Mouse (Mus musculus): ENCODE measurements around the gene AW822073. TPM values are rescaled to one million over a fixed set of nuclear protein-coding genes. Genes with fewer than 3 reads are reported as not detected.

AW822073 gene
- total RNA-seq, 1 experiment from 2014 or later = not detected

Other genes with a start within 250 kb of the AW822073 start
- gene Duxf3, start 7.7 kb upstream of the AW822073 start, total RNA-seq (2017) = not detected in 2 replicates
- not detected in 2 replicates for gene Gm4981, start 11.8 kb upstream of the AW822073 start, total RNA-seq (2017)
- 41.5 and 75.5 TPM in 2 replicates for gene Gcc2, start 30.6 kb upstream of the AW822073 start, total RNA-seq (2017)
- 77.5 and 123 TPM in 2 replicates for gene Lims1, start 98.5 kb upstream of the AW822073 start, total RNA-seq (2017)
- 235 and 238 TPM in 2 replicates for gene Ranbp2, start 222.0 kb upstream of the AW822073 start, total RNA-seq (2017)